Mouse (Mus musculus): Measurements from ENCODE around the gene Gatd1. TPM values are rescaled to one million over a fixed set of nuclear protein-coding genes. Genes with fewer than 3 reads are reported as not detected.
"Not testable (repeated sequence)": the region's sequence is repeated elsewhere in the genome, so short reads cannot be mapped to it uniquely, and the experiment has no call there.

Gatd1 gene
- total RNA-seq (2021) = 1 to 10 TPM; 6.2 to 9.6 TPM
- long read RNA-seq, experiment 1, transcript Gatd1-201 (8 exons, 1,898 nt) = major isoform, 7 of 8 reads
- long read RNA-seq, experiment 1, partial matches to known transcripts = 0 of 8 reads
- long read RNA-seq, experiment 1, other reads (novel, unspliced or antisense) = 1 of 8 reads
- long read RNA-seq, experiment 2, transcript Gatd1-201 (8 exons, 1,898 nt) = major isoform, 5 of 5 reads
- long read RNA-seq, experiment 2, partial matches to known transcripts = 0 of 5 reads
- long read RNA-seq, experiment 2, other reads (novel, unspliced or antisense) = 0 of 5 reads

- intact Hi-C loops (cut with DNase I; ENCODE audit: low total_unique reads) = no loop called here
- peak; percentile 100 for DNase-seq
Measured at GRCm38 (mm10) chr7:141413809-141414584, at the start of gene Gatd1. Gene Gatd1 (minus strand): TSS chr7:141414136.

DNA sequence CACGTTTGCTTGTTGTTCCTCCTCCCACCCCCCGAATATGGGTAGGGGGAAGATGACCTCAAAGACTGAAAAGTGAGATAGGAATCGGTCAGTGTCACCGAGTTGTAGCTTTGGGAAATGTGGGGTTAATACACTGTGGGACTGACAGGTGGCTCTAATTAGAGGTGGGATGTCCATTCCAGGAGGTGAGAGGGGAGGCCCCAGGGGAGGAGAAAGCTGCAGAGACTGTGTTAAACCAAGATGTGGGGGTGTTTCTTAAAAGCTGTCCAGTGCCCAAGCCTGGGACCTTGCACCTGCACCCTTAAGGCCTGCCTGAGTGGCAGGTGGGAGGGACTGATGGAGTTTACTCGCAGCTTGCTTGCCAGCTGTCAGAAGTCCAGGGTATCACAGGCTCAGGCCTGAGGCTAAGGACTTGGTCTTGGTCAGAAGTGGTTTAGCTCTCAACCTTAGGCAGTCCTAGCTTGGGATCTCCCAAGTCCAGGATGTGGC, 48.4 kb upstream of the Gatd1 start:
- peak; percentile 45 for DNase-seq
- intact Hi-C loops (cut with DNase I; ENCODE audit: low total_unique reads) = no loop called here

DNA sequence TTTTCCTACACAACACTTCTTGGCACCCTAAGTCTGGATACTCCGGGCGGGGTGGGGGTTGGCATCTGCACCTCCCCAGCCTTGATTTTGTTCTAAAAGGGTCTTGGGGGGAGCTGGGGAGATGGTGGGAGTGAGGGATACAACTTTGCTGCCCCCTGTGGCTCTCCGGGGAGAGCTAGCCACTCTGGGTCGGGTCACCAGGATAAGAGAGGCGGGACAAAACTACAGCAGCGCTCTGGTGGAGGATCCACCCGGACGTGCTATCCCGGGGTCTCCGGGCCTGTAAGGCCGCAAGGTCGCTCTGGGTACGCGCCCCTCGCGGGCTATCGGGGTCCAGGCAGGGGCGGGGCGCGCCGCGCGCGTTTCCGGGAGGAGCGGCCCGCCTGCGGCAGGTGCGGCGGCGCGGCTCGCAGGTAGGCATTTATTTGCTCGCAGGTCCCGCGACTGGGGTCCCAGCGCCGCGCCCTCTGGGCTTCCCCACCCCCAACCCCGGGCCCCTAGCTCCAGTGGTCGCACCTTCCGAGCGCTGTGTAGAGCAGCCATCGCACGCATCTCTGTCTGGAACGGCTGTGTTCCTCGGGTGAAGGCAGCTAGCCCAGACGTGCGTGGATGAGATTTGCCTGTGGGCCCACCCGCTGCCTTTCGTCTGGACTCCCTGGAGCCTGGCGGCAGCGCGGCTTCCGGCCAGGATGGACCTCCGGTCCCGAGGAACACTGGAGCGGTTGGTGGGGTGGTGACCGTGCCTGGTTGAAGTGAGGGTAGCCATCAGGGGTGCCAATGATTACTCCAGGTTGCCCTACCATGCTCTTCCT, 47.8 kb upstream of the Gatd1 start:
- intact Hi-C loops (cut with DNase I; ENCODE audit: low total_unique reads) = no loop called here
- DNase-seq = peak; percentile 32

DNA sequence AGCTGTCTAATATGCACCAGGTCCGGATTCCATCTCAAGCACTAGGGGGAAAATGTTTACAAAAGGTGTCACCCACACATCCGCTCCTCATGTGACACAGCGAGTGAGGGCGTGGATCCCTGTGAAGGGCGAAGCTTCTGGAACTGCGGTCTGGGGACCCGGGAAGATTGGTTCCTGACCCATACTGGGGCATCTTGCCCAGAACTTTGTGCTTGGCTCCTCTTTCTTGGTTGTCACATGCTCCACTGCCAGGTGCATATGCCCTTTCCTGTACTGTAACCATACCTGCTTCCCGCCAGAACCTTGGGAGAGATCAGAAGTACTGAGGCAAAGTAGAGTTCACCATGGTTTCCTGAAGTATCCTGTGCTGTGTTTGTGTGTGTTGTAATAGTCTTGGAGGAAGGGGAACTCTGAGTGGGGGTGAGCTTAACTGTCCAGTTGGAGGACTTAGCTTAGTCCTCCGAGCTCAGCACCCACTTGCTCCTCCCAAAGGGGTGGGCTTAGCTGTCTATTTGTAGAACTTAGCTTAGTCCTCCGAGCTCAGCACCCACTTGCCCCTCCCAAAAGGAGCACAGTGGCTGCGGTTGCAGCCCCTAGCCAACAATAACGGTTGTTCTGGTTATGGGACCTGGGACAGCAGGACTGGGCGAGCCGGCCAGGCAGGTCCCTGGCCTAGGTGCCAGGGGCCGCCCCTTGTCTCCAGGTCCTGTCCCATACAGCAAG, 46.6 kb upstream of the Gatd1 start, which contains the start of gene Cracr2b:
TSS of gene Cracr2b (plus strand) at position 704 of the 723 bp plus-strand sequence.
- intact Hi-C loops (cut with DNase I; ENCODE audit: low total_unique reads) = no loop called here
- DNase-seq = peak; percentile 22

- DNase-seq = peak; percentile 26
- intact Hi-C loops (cut with DNase I; ENCODE audit: low total_unique reads) = no loop called here
Measured at GRCm38 (mm10) chr7:141460001-141460390, 46.1 kb upstream of the Gatd1 start.

GRCm38 (mm10) chr7:141459301-141459711, 45.4 kb upstream of the Gatd1 start:
- DNase-seq = peak; percentile 32
- intact Hi-C loops (cut with DNase I; ENCODE audit: low total_unique reads) = no loop called here

DNA sequence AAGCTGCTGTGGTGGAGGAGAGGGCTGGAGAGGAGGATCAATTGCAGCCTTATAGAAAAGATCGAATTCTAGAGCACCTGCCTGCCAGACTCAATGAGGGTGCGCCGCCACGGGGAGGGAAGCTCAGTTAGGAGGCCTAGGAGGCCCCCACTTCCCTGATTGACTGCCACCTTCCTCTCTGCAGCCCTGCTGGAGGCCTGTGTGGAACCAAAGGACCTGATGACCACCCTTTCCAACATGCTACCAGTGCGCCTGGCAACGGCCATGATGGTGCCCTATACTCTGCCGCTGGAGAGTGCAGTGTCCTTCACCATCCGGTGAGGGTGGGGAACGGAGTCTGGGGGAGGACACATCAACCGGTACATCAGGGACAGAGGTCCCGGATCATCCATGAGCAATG, 44.7 kb upstream of the Gatd1 start:
- intact Hi-C loops (cut with DNase I; ENCODE audit: low total_unique reads) = no loop called here
- DNase-seq = peak; percentile 3

DNA sequence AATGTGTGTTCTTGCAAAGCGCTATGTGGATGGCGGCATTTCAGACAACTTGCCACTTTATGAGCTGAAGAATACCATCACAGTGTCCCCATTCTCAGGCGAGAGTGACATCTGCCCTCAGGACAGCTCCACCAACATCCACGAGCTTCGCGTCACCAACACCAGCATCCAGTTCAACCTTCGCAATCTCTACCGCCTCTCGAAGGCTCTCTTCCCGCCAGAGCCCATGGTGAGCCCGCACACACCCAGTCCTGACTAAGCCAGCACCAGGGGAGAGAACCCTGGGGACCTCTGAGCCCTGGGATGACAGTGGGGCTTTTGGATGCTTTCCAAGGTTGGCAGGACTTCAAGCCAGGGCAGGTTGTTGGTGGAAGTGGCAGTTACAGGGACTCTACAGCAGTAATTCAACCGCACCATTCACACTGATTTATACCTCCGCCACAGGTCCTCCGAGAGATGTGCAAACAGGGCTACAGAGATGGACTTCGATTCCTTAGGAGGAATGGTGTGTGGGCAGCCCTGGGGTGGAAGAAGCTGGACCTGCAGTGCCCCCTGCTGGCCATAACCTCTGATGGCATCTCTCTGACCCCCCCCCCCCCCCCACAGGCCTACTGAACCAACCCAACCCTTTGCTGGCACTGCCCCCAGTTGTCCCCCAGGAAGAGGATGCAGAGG, 44.2 kb upstream of the Gatd1 start:
- intact Hi-C loops (cut with DNase I; ENCODE audit: low total_unique reads) = no loop called here
- DNase-seq = peak; percentile 65

DNA sequence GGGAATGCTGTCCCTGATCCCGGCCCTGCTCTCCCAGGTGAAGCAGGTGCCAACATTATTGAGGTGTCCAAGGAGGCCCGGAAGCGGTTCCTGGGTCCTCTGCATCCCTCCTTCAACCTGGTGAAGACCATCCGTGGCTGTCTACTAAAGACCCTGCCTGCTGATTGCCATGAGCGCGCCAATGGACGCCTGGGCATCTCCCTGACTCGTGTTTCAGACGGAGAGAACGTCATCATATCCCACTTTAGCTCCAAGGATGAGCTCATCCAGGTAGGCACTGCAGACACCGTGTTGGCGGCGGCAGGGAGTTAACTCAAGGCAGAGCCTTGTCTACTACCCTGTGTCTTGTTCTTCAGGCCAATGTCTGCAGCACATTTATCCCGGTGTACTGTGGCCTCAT, 43.3 kb upstream of the Gatd1 start:
- intact Hi-C loops (cut with DNase I; ENCODE audit: low total_unique reads) = no loop called here
- DNase-seq = peak; percentile 8

- intact Hi-C loops (cut with DNase I; ENCODE audit: low total_unique reads) = no loop called here
- peak; percentile 43 for DNase-seq
Measured at GRCm38 (mm10) chr7:141456739-141457138, 42.8 kb upstream of the Gatd1 start.

GRCm38 (mm10) chr7:141455610-141456314, 41.8 kb upstream of the Gatd1 start:
- intact Hi-C loops (cut with DNase I; ENCODE audit: low total_unique reads) = no loop called here

DNA sequence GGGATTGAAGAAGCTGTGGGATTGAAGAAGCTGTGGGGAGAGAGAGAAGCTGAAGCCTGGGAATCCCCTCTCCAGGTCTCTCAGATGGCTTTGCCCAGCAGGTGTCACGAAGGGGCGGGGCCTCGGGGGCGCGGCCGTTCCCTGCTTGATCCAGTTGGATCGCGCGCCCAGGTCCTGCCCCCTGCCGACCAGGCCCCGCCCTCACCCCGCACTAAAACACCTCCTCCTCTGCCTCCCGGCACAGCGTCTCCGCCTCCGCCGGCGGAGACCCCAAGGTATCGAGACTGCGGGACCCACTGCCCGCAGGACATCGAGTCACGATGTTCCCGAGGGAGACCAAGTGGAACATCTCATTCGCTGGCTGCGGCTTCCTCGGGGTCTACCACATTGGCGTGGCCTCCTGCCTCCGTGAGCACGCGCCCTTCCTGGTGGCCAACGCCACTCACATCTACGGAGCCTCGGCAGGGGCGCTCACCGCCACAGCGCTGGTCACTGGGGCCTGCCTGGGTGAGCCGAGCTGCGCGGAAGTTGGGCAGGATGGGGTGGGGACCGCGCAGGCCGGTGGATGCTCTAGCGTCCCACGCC, 41.1 kb upstream of the Gatd1 start, which contains the start of gene Pnpla2:
TSS of gene Pnpla2 (plus strand) at position 232 of the 585 bp plus-strand sequence.
- peak; percentile 97 for DNase-seq
- intact Hi-C loops (cut with DNase I; ENCODE audit: low total_unique reads) = no loop called here

More at GRCm38 (mm10) chr7:141455610-141456314, 41.8 kb upstream of the Gatd1 start:
- peak; percentile 78 for DNase-seq

- intact Hi-C loops (cut with DNase I; ENCODE audit: low total_unique reads) = no loop called here
- no peak for DNase-seq
Measured at GRCm38 (mm10) chr7:141453636-141454035, 39.7 kb upstream of the Gatd1 start.

DNA sequence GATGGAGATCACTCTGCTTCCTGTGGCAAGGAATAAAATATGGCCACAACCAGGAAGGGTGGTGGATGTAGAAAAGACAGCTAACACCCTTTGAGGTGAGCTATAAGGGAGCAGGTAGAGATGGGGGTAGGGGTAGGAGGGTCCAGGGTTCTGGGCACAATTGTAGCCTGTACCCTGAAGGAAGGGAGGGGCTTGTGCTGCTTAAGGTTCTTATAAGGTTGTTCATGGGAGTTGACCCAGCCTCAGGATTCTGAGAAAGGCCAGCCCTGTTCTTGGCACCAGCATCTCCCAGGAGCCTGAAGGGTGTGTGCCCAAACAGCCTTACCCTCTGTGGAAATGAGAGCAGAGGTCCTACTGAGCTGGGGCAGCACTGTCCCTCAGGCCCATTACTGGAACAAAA, 38.0 kb upstream of the Gatd1 start:
- DNase-seq = no peak

GRCm38 (mm10) chr7:141447110-141447991, 33.4 kb upstream of the Gatd1 start, which contains the start of gene Rplp2:
Gene Rplp2 (plus strand): TSS chr7:141447370.
- intact Hi-C loops (cut with DNase I; ENCODE audit: low total_unique reads) = no loop called here
- DNase-seq = peak; percentile 94

More for the DNA sequence above, 38.0 kb upstream of the Gatd1 start:
- intact Hi-C loops (cut with DNase I; ENCODE audit: low total_unique reads) = no loop called here

GRCm38 (mm10) chr7:141446374-141446773, 32.4 kb upstream of the Gatd1 start:
- DNase-seq; intact Hi-C loops (cut with DNase I; ENCODE audit: low total_unique reads): not testable (repeated sequence)
